Mouse (Mus musculus) forebrain, embryonic 13.5 days (tissue): ENCODE results near the gene Ppp1r3d. TPM values are rescaled to one million over a fixed set of nuclear protein-coding genes. Genes with fewer than 3 reads are reported as not detected.

Experiments used
- ATAC-seq: fragments of 200-750 bp; cut with Nextera tagmentation; 2 replicates; pipeline ENCODE4 v1.8.0; 2017
- H3K27ac ChIP-seq: fragments of 300-500 bp; sonication (generic); 2 replicates; pipeline ENCODE4 v1.5.1; 2015; ENCODE audit warnings: inconsistent platforms, mild to moderate bottlenecking, moderate library complexity
- H3K27me3 ChIP-seq: fragments of 300-500 bp; sonication (generic); 2 replicates; pipeline ENCODE4 v1.6.1; 2015; ENCODE audit warnings: mild to moderate bottlenecking, inconsistent platforms
- H3K36me3 ChIP-seq: fragments of 300-500 bp; sonication (generic); 2 replicates; pipeline ENCODE4 v1.6.1; 2015; ENCODE audit warnings: mild to moderate bottlenecking, inconsistent platforms; ENCODE audit not compliant: poor library complexity, severe bottlenecking
- H3K4me1 ChIP-seq: fragments of 300-500 bp; sonication (generic); 2 replicates; pipeline ENCODE4 v1.6.1; 2015; ENCODE audit warnings: inconsistent platforms
- H3K4me2 ChIP-seq: fragments of 300-500 bp; sonication (generic); 2 replicates; pipeline ENCODE4 v1.6.1; 2015; ENCODE audit warnings: inconsistent platforms, mild to moderate bottlenecking, moderate library complexity
- H3K4me3 ChIP-seq: fragments of 300-500 bp; sonication (generic); 2 replicates; pipeline ENCODE4 v1.5.1; 2015; ENCODE audit warnings: mild to moderate bottlenecking, inconsistent platforms
- H3K9ac ChIP-seq: fragments of 300-500 bp; sonication (generic); 2 replicates; pipeline ENCODE4 v1.6.1; 2015; ENCODE audit warnings: mild to moderate bottlenecking, inconsistent platforms
- H3K9me3 ChIP-seq: fragments of 300-500 bp; sonication (generic); replicated peaks from 2 replicates; pipeline ENCODE4 v1.6.1; 2016; ENCODE audit warnings: inconsistent platforms
- WGBS: fragments of 180-500 bp; shearing (Covaris S2); methylation state at CpG from one replicate; pipeline ENCODE4 v1.1.7; 2015; 5-methylcytosine and 5-hydroxymethylcytosine counted together
- polyA plus RNA-seq: library from polyadenylated mRNA; unstranded; fragments of >200 nt; fragmentation: Nextera tagmentation; extraction: Ambion mirVana; gene quantifications from 2 replicates; pipeline ENCODE4 v1.2.1, GENCODE M21; 2015

Ppp1r3d gene
- polyA plus RNA-seq, 1 experiment from 2014 or later = 0.68 TPM

DNA sequence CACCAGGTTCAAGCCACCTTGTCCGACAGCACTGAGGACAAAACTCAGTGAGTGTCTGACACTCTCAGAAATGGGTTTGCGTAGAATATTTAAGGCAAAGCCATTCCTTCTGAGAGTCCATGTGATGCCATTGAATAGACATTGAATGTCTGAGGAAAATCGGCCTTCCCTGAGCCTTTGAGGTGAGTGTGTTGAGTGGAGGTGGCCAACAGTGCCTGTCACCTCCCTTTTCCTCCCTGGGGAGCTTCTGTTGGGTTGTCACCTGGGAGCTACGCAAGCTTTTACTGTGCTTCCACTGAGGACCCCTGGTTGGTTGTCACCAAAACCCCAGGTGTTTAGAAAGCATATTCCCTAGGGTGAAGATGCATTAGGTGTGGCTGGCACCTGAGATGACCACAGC is 14.4 kb upstream of the Ppp1r3d start:
- no peaks in the 10 kb centered on the region for H3K9me3 ChIP-seq
- no peak overlapping the region for H3K9ac ChIP-seq
- no peaks in the 10 kb centered on the region for H3K27me3 ChIP-seq
- no peak overlapping the region for H3K4me3 ChIP-seq
- WGBS = 90% methylated on average over 4 of the region's 4 CpGs
- H3K4me2 ChIP-seq = no peak overlapping the region
- H3K36me3 ChIP-seq = no peaks in the 10 kb centered on the region
- 0 out of 2 replicates have a peak, but pooled peaks cover 2% of the 10 kb centered on the region for H3K4me1 ChIP-seq
- ATAC-seq = no peak
- no peak overlapping the region for H3K27ac ChIP-seq

GRCm38 (mm10) chr2:178428183-178428582 is 13.9 kb upstream of the Ppp1r3d start:
- Histone ChIP-seq H3K36me3 (no peaks in the 10 kb centered on the region), H3K27ac (no peak overlapping the region), H3K9me3 (no peaks in the 10 kb centered on the region), H3K4me3 (no peak overlapping the region), H3K4me2 (no peak overlapping the region), H3K9ac (no peak overlapping the region), H3K27me3 (no peaks in the 10 kb centered on the region), H3K4me1 (0 out of 2 replicates have a peak, but pooled peaks cover 2% of the 10 kb centered on the region)
- WGBS = 81% methylated on average over 9 of the region's 9 CpGs
- ATAC-seq = no peak

GRCm38 (mm10) chr2:178427181-178427580 is 12.9 kb upstream of the Ppp1r3d start:
- Histone ChIP-seq H3K4me2 (no peak overlapping the region), H3K27me3 (no peaks in the 10 kb centered on the region), H3K36me3 (no peaks in the 10 kb centered on the region), H3K4me1 (0 out of 2 replicates have a peak, but pooled peaks cover 2% of the 10 kb centered on the region), H3K9me3 (no peaks in the 10 kb centered on the region), H3K4me3 (no peak overlapping the region), H3K9ac (no peak overlapping the region), H3K27ac (no peak overlapping the region)
- WGBS = 92% methylated on average over 5 of the region's 5 CpGs
- ATAC-seq = no peak

DNA sequence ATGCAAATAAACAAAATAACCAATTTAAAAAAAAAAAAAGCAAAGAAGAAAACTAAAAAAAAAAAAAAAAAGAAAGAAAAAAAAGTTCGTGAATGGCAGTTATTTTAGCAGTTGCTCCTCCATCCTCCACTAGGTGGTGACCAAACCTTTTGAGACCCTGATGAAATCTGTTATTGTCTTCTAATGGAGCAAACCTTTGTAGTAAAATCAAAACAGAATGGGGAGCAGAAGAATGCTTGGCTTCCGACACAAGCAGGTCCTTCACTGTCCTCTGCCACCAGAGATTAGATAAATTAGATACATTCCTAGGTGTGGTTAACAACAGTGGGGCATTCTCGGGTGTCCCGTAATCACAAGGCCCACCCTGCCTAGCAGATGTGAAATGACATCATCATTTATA is 12.0 kb upstream of the Ppp1r3d start:
- H3K4me2 ChIP-seq = no peak overlapping the region
- no peaks in the 10 kb centered on the region for H3K9me3 ChIP-seq
- no peaks in the 10 kb centered on the region for H3K27me3 ChIP-seq
- H3K27ac ChIP-seq = no peak overlapping the region
- no peak overlapping the region for H3K9ac ChIP-seq
- WGBS = 46% methylated on average over 4 of the region's 4 CpGs
- H3K4me1 ChIP-seq = no peaks in the 10 kb centered on the region
- no peak for ATAC-seq
- H3K4me3 ChIP-seq = no peak overlapping the region
- no peaks in the 10 kb centered on the region for H3K36me3 ChIP-seq

GRCm38 (mm10) chr2:178423223-178423622 is 9.0 kb upstream of the Ppp1r3d start:
- Histone ChIP-seq H3K9ac (no peak overlapping the region), H3K4me3 (no peak overlapping the region), H3K27ac (no peak overlapping the region), H3K27me3 (no peaks in the 10 kb centered on the region), H3K4me2 (no peak overlapping the region), H3K9me3 (no peaks in the 10 kb centered on the region), H3K4me1 (no peaks in the 10 kb centered on the region), H3K36me3 (no peaks in the 10 kb centered on the region)
- no peak for ATAC-seq
- WGBS = 84% methylated on average over 5 of the region's 5 CpGs

DNA sequence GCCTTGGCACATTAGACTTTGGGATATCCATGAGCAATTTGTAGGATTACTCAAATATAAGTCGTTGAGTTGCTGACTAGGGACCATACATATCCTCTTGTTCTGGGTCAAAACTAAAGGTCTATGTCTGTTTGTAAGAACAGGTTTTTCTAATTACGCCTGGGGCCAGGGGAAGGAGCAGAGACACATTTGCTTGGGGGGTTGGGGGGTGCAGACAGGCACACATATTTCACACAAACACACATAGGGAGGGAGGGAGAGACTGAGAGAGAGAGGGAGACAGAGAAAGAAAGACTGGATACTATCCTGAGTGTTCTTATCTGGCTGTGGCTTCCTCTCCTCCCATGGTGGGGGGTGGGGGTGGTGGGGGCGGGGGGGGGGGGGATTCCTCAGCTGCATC is 7.9 kb upstream of the Ppp1r3d start:
- Histone ChIP-seq H3K4me3 (no peak overlapping the region), H3K36me3 (no peaks in the 10 kb centered on the region), H3K4me2 (no peak overlapping the region), H3K9me3 (no peaks in the 10 kb centered on the region), H3K4me1 (no peaks in the 10 kb centered on the region), H3K9ac (no peak overlapping the region), H3K27me3 (no peaks in the 10 kb centered on the region), H3K27ac (no peak overlapping the region)
- ATAC-seq = no peak
- WGBS = 49% methylated on average over 3 of the region's 3 CpGs

DNA sequence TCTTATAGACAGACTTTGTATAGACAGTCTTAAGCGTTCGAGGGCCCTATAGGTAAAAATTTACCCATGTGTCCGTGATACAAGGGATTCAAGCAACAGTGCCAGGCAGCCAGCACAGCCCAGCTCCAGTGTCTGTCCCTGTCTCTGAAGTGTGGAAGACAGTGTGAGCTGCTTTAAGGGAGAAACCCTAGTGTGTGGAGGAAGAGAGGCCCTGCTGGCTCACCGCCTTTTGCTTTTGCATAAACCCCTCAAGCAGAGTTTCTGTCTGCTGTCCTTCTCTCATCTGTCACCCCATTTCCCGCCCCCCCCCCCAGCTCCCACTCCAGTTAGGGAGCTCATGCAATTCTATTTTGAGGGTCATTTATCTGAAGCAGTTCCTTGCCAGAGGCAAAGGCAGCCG is 7.3 kb upstream of the Ppp1r3d start:
- Histone ChIP-seq H3K4me1 (no peaks in the 10 kb centered on the region), H3K27me3 (no peaks in the 10 kb centered on the region), H3K36me3 (no peaks in the 10 kb centered on the region), H3K4me3 (no peak overlapping the region), H3K9me3 (no peaks in the 10 kb centered on the region), H3K27ac (no peak overlapping the region), H3K9ac (no peak overlapping the region), H3K4me2 (no peak overlapping the region)
- ATAC-seq = no peak
- WGBS = 60% methylated on average over 6 of the region's 6 CpGs

GRCm38 (mm10) chr2:178420576-178420975 is 6.3 kb upstream of the Ppp1r3d start:
- Histone ChIP-seq H3K9me3 (no peaks in the 10 kb centered on the region), H3K4me3 (no peak overlapping the region), H3K9ac (no peak overlapping the region), H3K27me3 (no peaks in the 10 kb centered on the region), H3K4me2 (no peak overlapping the region), H3K4me1 (no peaks in the 10 kb centered on the region), H3K27ac (no peak overlapping the region), H3K36me3 (no peaks in the 10 kb centered on the region)
- WGBS = 87% methylated on average over 9 of the region's 9 CpGs
- no peak for ATAC-seq

- ATAC-seq = no peak
- Histone ChIP-seq H3K27me3 (peaks cover 21% of the 10 kb centered on the region), H3K4me1 (peaks cover 18% of the 10 kb centered on the region), H3K36me3 (no peaks in the 10 kb centered on the region), H3K9me3 (no peaks in the 10 kb centered on the region), H3K27ac (no peak overlapping the region), H3K4me3 (no peak overlapping the region), H3K4me2 (no peak overlapping the region), H3K9ac (no peak overlapping the region)
- 81% methylated on average over 4 of the region's 4 CpGs for WGBS
Measured at GRCm38 (mm10) chr2:178416970-178417369, 2.7 kb upstream of the Ppp1r3d start.

GRCm38 (mm10) chr2:178416427-178416826 is 2.2 kb upstream of the Ppp1r3d start:
- Histone ChIP-seq H3K4me1 (peaks cover 18% of the 10 kb centered on the region), H3K36me3 (no peaks in the 10 kb centered on the region), H3K9ac (no peak overlapping the region), H3K4me2 (no peak overlapping the region), H3K4me3 (no peak overlapping the region), H3K27ac (no peak overlapping the region), H3K27me3 (peaks cover 23% of the 10 kb centered on the region), H3K9me3 (no peaks in the 10 kb centered on the region)
- no peak for ATAC-seq
- WGBS = 83% methylated on average over 13 of the region's 13 CpGs

DNA sequence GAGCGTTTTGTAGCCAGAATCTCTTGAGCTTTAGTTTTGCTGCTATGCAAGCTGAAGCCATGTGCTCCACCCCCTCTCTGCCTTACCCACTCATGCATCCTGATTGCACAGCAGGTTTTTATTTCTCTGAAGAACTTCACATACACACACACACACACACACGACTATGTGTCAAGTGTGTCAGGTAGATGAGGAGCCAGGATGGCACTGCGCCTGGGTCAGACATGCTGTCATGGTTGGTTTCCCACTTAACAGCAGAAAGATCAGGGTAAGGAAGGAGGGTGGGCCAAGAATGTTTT is 827 bp upstream of the Ppp1r3d start:
- Histone ChIP-seq H3K9ac (peak overlapping the region; percentile 64), H3K4me2 (peak overlapping the region; percentile 98), H3K9me3 (no peaks in the 10 kb centered on the region), H3K4me1 (peaks cover 18% of the 10 kb centered on the region), H3K36me3 (no peaks in the 10 kb centered on the region), H3K27ac (0 out of 2 replicates have a peak overlapping the region, but pooled peaks have one; percentile 6), H3K4me3 (peak overlapping the region; percentile 64), H3K27me3 (peaks cover 23% of the 10 kb centered on the region)
- no peak for ATAC-seq
- WGBS = 33% methylated on average over 3 of the region's 3 CpGs

- peak overlapping the region; percentile 64 for H3K9ac ChIP-seq
- no peaks in the 10 kb centered on the region for H3K9me3 ChIP-seq
- H3K4me2 ChIP-seq = peak overlapping the region; percentile 98
- peaks cover 23% of the 10 kb centered on the region for H3K27me3 ChIP-seq
- H3K36me3 ChIP-seq = no peaks in the 10 kb centered on the region
- no peak overlapping the region for H3K27ac ChIP-seq
- WGBS = 15% methylated on average over 75 of the region's 75 CpGs
- peak; percentile 11 for ATAC-seq
- H3K4me1 ChIP-seq = peaks cover 18% of the 10 kb centered on the region
- peak overlapping the region; percentile 64 for H3K4me3 ChIP-seq
Measured at GRCm38 (mm10) chr2:178413481-178414260, 601 bp downstream of the Ppp1r3d start.

GRCm38 (mm10) chr2:178413081-178413480 is 1.2 kb downstream of the Ppp1r3d start:
- WGBS = 67% methylated on average over 13 of the region's 13 CpGs
- ATAC-seq = no peak
- Histone ChIP-seq H3K4me3 (peak overlapping the region; percentile 64; the same call in 1 of the 2 replicates), H3K27ac (no peak overlapping the region), H3K36me3 (no peaks in the 10 kb centered on the region), H3K4me2 (peak overlapping the region; percentile 98), H3K27me3 (peaks cover 23% of the 10 kb centered on the region), H3K9me3 (no peaks in the 10 kb centered on the region), H3K9ac (no peak overlapping the region), H3K4me1 (peaks cover 18% of the 10 kb centered on the region)
